Mouse (Mus musculus) kidney, adult 2 months (tissue): ENCODE results near the gene Ltbp3. TPM values are rescaled to one million over a fixed set of nuclear protein-coding genes. Genes with fewer than 3 reads are reported as not detected.

Source experiments
- DNase-seq: peaks from one replicate; pipeline ENCODE4 v3.0.0; 2021
- H3K27ac ChIP-seq: fragments of 200-500 bp; 2 replicates; pipeline ENCODE4 v1.5.1; 2012; ENCODE audit warnings: low read depth, low read length, control low read depth, inconsistent platforms; ENCODE audit not compliant: insufficient read depth
- H3K27me3 ChIP-seq: fragments of 200-500 bp; replicated peaks from 2 replicates; pipeline ENCODE4 v1.6.1; 2012; ENCODE audit warnings: mild to moderate bottlenecking, moderate library complexity, low read length, inconsistent platforms; ENCODE audit not compliant: control insufficient read depth, insufficient read depth
- H3K36me3 ChIP-seq: fragments of 200-500 bp; 2 replicates; pipeline ENCODE4 v1.6.1; 2012; ENCODE audit warnings: mild to moderate bottlenecking, moderate library complexity, low read length, inconsistent platforms; ENCODE audit not compliant: control insufficient read depth, insufficient read depth
- H3K4me1 ChIP-seq: fragments of 200-500 bp; 2 replicates; pipeline ENCODE4 v1.6.1; 2011; ENCODE audit warnings: low read length; ENCODE audit not compliant: control insufficient read depth, insufficient read depth
- H3K4me3 ChIP-seq: fragments of 200-500 bp; 2 replicates; pipeline ENCODE4 v1.5.1; 2011; ENCODE audit warnings: mild to moderate bottlenecking, low read depth, low read length, control low read depth; ENCODE audit not compliant: insufficient read depth
- CTCF ChIP-seq: fragments of 200-500 bp; conservative IDR thresholded peaks from 2 replicates; pipeline ENCODE4 v1.5.1; 2011; ENCODE audit warnings: low read depth, mild to moderate bottlenecking, control low read depth, low read length, moderate library complexity, mixed read lengths; ENCODE audit not compliant: insufficient read depth, insufficient read length
- POLR2A ChIP-seq: fragments of 200-500 bp; IDR thresholded peaks from one replicate; pipeline ENCODE4 v1.6.1; 2011; ENCODE audit warnings: low read depth, low read length, control low read depth
- WGBS: fragments of 180-500 bp; shearing (Covaris S2); methylation state at CpG from one replicate; pipeline ENCODE4 v1.1.7; 2018; 5-methylcytosine and 5-hydroxymethylcytosine counted together
- polyA plus RNA-seq: library from polyadenylated mRNA; depleted of rRNA; stranded (reverse); fragments of >200 nt; gene quantifications from 2 replicates; pipeline ENCODE4 v1.2.3, GENCODE M21; 2012

The Ltbp3 gene
- polyA plus RNA-seq, 1 experiment, result 52.8 TPM

DNA sequence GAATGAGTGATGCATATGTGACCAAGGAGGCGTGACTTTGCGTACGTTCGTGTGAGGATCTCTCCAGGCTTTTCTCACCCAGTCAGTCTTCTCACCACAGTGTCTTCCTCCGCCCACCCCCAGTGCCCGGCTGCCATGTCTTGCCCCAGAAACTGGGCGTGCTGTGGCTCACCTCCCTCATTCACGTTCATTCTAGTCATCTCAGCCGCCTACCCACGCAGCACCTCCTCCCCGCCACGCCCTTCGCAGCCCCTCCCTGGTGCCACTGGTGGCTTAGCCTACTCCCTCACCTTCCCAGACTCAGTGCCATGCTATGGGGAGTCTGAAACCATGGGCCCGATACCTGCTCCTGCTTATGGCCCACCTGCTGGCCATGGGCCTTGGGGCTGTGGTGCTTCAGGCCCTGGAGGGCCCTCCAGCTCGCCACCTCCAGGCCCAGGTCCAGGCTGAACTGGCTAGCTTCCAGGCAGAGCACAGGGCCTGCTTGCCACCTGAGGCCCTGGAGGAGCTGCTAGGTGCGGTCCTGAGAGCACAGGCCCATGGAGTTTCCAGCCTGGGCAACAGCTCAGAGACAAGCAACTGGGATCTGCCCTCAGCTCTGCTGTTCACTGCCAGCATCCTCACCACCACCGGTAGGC is 36.4 kb upstream of the Ltbp3 start, which contains the start of gene Kcnk7:
Gene Kcnk7 (plus strand): TSS at position 205 of the 638 bp plus-strand sequence.
- Histone ChIP-seq H3K4me3 (no peak within 1 kb of the TSS), H3K27ac (no peak within 1 kb of the TSS), H3K36me3 (peaks cover 1% of the 10 kb centered on the region; the same call in 1 of the 2 replicates), H3K27me3 (no peaks in the 10 kb centered on the region), H3K4me1 (no peaks in the 10 kb centered on the region)
- TF ChIP-seq POLR2A (no peak), CTCF (no peak)
- no peak for DNase-seq
- WGBS, result 71% methylated on average over 17 of the region's 17 CpGs

DNA sequence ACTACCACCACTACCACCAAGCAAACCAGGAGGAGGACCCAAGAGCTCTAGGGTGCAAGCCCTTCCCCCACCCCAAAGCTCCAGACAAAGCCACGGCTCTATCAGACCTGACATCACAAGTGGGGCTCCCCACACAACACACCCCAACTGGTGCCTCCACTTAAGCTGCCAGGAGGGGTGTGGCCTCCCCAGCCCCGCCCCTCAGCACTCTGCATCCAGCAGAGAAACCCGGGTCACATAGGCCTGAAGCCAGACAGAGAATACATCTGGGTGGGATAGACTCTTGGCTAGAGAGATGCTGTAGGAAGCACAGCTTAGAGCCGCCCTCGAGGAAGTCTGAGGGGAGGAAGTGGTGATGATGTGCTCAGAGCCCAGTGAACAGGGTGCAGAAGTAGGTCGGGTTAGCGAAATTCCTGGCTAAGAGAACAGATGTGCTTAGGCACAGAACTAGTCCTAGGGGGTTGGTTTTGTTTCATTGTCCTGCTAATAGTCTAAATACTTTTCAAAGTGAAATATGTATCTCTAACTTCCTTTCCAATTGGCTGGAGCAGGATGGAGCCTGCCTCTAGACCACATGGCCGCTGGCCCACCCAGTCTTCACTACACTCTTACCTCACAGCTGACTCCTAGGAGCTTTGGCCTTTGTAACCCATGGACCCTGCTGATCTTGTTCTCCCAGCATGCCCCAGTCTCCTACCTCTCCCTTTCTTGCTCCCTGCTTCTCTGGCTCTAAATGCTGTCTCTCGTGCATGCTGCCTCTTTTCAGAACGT is 35.7 kb upstream of the Ltbp3 start:
- no peak overlapping the region for H3K4me3 ChIP-seq
- WGBS, result 45% methylated on average over 10 of the region's 10 CpGs
- H3K36me3 ChIP-seq, result peaks cover 1% of the 10 kb centered on the region; the same call in 1 of the 2 replicates
- H3K4me1 ChIP-seq, result no peaks in the 10 kb centered on the region
- no peak overlapping the region for H3K27ac ChIP-seq
- no peaks in the 10 kb centered on the region for H3K27me3 ChIP-seq
- TF ChIP-seq POLR2A, result no peak
- TF ChIP-seq CTCF, result no peak
- DNase-seq, result no peak

DNA sequence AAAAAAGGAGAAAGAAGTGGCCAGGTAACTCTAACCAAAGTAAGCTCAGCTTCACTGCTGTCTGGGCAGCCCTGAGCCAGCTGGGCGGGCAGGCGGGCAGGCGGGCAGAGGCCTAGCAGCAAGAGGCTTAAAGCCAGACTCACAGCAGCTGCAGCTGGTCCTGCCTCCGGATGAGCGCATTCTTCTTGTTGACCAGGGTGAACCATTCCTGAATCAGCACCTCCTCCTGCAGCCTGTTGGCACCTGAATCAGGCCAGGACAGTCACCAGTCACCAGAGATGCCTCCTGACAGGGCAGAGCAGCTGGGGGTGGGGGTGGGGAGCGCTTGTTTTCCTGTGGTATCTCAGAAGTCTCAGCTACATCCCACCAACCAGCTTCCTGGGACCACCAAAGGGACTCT is 30.6 kb upstream of the Ltbp3 start:
- WGBS, result 91% methylated on average over 6 of the region's 6 CpGs
- Histone ChIP-seq H3K27me3 (no peaks in the 10 kb centered on the region), H3K4me3 (no peak overlapping the region), H3K36me3 (no peaks in the 10 kb centered on the region), H3K4me1 (peaks cover 3% of the 10 kb centered on the region; the same call in 1 of the 2 replicates), H3K27ac (no peak overlapping the region)
- no peak for DNase-seq
- TF ChIP-seq CTCF, result no peak

DNA sequence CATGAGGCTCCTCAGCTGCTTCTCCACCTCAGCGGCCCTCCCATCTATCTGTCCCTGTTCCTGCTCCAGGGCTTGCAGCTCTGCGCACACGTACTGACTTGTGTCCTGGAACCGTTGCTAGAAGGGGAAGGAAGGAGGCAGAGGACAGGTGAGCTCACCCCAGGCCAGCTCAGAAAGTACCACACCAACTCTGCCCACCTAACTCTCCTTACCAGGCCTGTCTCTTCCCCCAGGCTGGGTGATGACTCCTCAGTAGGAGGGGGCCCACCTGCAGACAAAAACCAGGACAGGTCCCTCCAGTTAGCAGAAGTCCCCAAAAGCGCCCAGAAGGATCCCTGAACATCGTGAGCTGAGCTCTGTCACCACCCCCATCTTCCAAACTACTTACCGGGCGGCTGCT is 30.1 kb upstream of the Ltbp3 start:
- DNase-seq, result no peak
- H3K27ac ChIP-seq, result no peak overlapping the region
- peaks cover 3% of the 10 kb centered on the region; the same call in 1 of the 2 replicates for H3K4me1 ChIP-seq
- no peaks in the 10 kb centered on the region for H3K27me3 ChIP-seq
- WGBS, result 91% methylated on average over 8 of the region's 8 CpGs
- no peak overlapping the region for H3K4me3 ChIP-seq
- no peaks in the 10 kb centered on the region for H3K36me3 ChIP-seq
- TF ChIP-seq CTCF, result no peak
- TF ChIP-seq POLR2A, result no peak

DNA sequence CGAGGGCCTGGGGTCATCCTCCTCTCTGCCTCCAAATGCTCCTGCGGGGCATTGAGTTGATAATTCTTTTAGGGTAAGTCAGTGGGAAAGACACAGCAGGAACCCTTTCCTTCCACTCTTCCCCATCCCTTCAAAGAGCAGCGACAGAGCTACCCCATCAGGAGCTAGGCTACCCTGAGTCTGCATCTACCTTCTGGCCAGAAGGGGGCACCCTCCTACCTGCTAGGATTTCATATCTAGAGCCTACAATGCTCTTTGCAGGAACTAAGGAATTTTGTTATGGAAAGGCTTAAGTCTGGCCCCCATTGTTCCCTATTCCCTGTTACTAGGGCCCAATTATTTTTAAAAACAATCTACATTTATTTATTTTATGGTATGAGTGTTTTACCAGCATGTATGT is 29.5 kb upstream of the Ltbp3 start:
- H3K27ac ChIP-seq, result no peak overlapping the region
- whole genome bisulfite sequencing, result 24% methylated on average over 3 of the region's 3 CpGs
- peak; percentile 89 for TF ChIP-seq CTCF
- TF ChIP-seq POLR2A, result no peak

DNA sequence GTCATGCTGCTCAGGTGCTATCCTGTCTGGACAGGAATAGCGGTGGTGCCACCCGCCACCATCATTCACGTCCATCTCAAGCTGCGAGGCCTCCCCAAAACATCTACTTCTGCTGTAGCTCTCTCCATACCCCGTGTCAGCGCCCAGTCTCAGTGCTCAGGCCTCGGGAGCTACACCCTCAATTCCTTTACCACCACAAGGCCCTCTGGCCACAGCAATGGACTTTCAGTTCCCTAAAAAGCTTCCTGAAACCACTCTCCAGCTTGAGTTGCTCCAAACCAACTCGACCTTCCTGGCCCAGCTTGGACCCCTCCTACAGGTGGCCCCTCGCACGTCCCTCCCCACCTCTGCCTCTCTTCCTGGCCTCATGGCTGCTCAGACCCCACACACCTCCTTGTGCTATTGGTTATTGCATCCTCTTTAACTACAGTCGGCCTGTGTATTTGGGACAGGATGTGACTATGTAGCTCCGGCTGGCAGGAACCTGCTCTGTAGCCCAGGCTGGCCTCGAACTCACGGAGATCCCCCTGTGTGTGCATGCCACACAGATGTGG is 28.7 kb upstream of the Ltbp3 start:
- no peak overlapping the region for H3K27ac ChIP-seq
- H3K36me3 ChIP-seq, result no peaks in the 10 kb centered on the region
- no peak overlapping the region for H3K4me3 ChIP-seq
- DNase-seq, result no peak
- 87% methylated on average over 14 of the region's 14 CpGs for WGBS
- peaks cover 3% of the 10 kb centered on the region; the same call in 1 of the 2 replicates for H3K4me1 ChIP-seq
- no peak for TF ChIP-seq CTCF
- no peak for TF ChIP-seq POLR2A
- no peaks in the 10 kb centered on the region for H3K27me3 ChIP-seq

More for the DNA sequence above, 29.5 kb upstream of the Ltbp3 start:
- peak; percentile 87 for DNase-seq
- Histone ChIP-seq H3K27me3 (no peaks in the 10 kb centered on the region), H3K36me3 (no peaks in the 10 kb centered on the region), H3K4me3 (no peak overlapping the region), H3K4me1 (peaks cover 3% of the 10 kb centered on the region; the same call in 1 of the 2 replicates)

DNA sequence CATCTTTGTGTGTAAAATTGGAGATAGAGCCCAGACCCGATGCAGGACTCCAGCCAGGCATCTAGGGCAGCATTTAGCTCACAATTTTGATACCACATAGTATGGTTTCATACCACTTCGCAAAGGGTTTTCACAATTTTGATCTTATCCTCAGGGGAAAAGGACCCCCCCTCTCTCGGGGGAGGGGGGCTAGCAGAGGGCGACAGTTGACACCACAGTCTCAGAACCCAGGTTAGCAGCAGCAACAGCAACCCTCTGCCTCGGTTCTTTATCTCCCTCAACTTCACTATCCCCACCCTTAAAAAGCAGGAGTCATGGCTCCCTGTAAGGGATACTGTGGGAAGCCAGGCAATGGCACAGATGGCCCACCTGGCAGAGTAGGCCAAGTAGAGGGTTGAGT is 27.4 kb upstream of the Ltbp3 start:
- no peak overlapping the region for H3K4me3 ChIP-seq
- no peak for DNase-seq
- WGBS, result 63% methylated on average over 5 of the region's 5 CpGs
- no peak for TF ChIP-seq CTCF
- TF ChIP-seq POLR2A, result no peak
- no peaks in the 10 kb centered on the region for H3K27me3 ChIP-seq
- H3K4me1 ChIP-seq, result peaks cover 3% of the 10 kb centered on the region; the same call in 1 of the 2 replicates
- H3K27ac ChIP-seq, result no peak overlapping the region
- H3K36me3 ChIP-seq, result no peaks in the 10 kb centered on the region
